Mouse (Mus musculus) testis, adult 2 months (tissue): Measurements from ENCODE around the gene Clcnka. TPM values are rescaled to one million over a fixed set of nuclear protein-coding genes. Genes with fewer than 3 reads are reported as not detected.

ENCODE experiments used
- H3K27ac ChIP-seq: fragments of 200-500 bp; 2 replicates; pipeline ENCODE4 v1.5.1; 2012; ENCODE audit warnings: low read depth, low read length; ENCODE audit not compliant: control insufficient read depth, insufficient read depth
- H3K27me3 ChIP-seq: fragments of 200-500 bp; 2 replicates; pipeline ENCODE4 v1.6.1; 2012; ENCODE audit warnings: mild to moderate bottlenecking, low read length, moderate library complexity; ENCODE audit not compliant: control insufficient read depth, insufficient read depth
- H3K36me3 ChIP-seq: fragments of 200-500 bp; 2 replicates; pipeline ENCODE4 v1.6.1; 2012; ENCODE audit warnings: mild to moderate bottlenecking, low read length; ENCODE audit not compliant: control insufficient read depth, insufficient read depth
- H3K4me1 ChIP-seq: fragments of 200-500 bp; 2 replicates; pipeline ENCODE4 v1.6.1; 2012; ENCODE audit warnings: low read length; ENCODE audit not compliant: control insufficient read depth, insufficient read depth
- H3K4me3 ChIP-seq: fragments of 200-500 bp; 2 replicates; pipeline ENCODE4 v1.5.1; 2012; ENCODE audit warnings: low read depth, mild to moderate bottlenecking, low read length, moderate library complexity, mixed read lengths; ENCODE audit not compliant: control insufficient read depth
- CTCF ChIP-seq: fragments of 200-500 bp; IDR thresholded peaks from 2 replicates; pipeline ENCODE4 v1.5.1; 2012; ENCODE audit warnings: low read depth, mild to moderate bottlenecking, inconsistent platforms, low read length, moderate library complexity; ENCODE audit not compliant: control insufficient read depth, insufficient read depth, insufficient replicate concordance
- POLR2A ChIP-seq: fragments of 200-500 bp; IDR thresholded peaks from 2 replicates; pipeline ENCODE4 v1.6.1; 2012; ENCODE audit warnings: low read depth, mild to moderate bottlenecking, inconsistent platforms, low read length, moderate library complexity; ENCODE audit not compliant: control insufficient read depth
- polyA plus RNA-seq: library from polyadenylated mRNA; depleted of rRNA; stranded (reverse); fragments of >200 nt; gene quantifications from 2 replicates; pipeline ENCODE4 v1.2.3, GENCODE M21; 2012

Gene Clcnka
- polyA plus RNA-seq, 1 experiment: 1.3 TPM

- no peaks in the 10 kb centered on the region for H3K36me3 ChIP-seq
- no peaks in the 10 kb centered on the region; the same call in 1 of the 2 replicates for H3K4me1 ChIP-seq
- no peak overlapping the region for H3K4me3 ChIP-seq
- no peak for TF ChIP-seq CTCF
- TF ChIP-seq POLR2A: no peak
- H3K27ac ChIP-seq: no peak overlapping the region
- no peaks in the 10 kb centered on the region for H3K27me3 ChIP-seq
Measured at GRCm38 (mm10) chr4:141389366-141390150, 9.0 kb downstream of the Clcnka start.

GRCm38 (mm10) chr4:141387933-141388332 lies 10.6 kb downstream of the Clcnka start:
- TF ChIP-seq CTCF: no peak
- TF ChIP-seq POLR2A: no peak
- H3K4me3 ChIP-seq: no peak overlapping the region
- no peak overlapping the region for H3K27ac ChIP-seq
- H3K27me3 ChIP-seq: no peaks in the 10 kb centered on the region
- no peaks in the 10 kb centered on the region for H3K36me3 ChIP-seq
- H3K4me1 ChIP-seq: no peaks in the 10 kb centered on the region; the same call in 1 of the 2 replicates

- no peak for TF ChIP-seq POLR2A
- TF ChIP-seq CTCF: peak; percentile 82; the same call in 1 of the 2 replicates
- H3K27me3 ChIP-seq: no peaks in the 10 kb centered on the region
- no peak overlapping the region for H3K27ac ChIP-seq
- no peaks in the 10 kb centered on the region; the same call in 1 of the 2 replicates for H3K4me1 ChIP-seq
- H3K4me3 ChIP-seq: no peak overlapping the region
- no peaks in the 10 kb centered on the region for H3K36me3 ChIP-seq
Measured at GRCm38 (mm10) chr4:141387093-141387784, 11.3 kb downstream of the Clcnka start.

- Histone ChIP-seq H3K4me1 (peaks cover 2% of the 10 kb centered on the region; the same call in 1 of the 2 replicates), H3K36me3 (no peaks in the 10 kb centered on the region), H3K27me3 (no peaks in the 10 kb centered on the region), H3K27ac (no peak overlapping the region), H3K4me3 (no peak overlapping the region)
- TF ChIP-seq CTCF (no peak), POLR2A (no peak)
Measured at GRCm38 (mm10) chr4:141386150-141386549, 12.4 kb downstream of the Clcnka start.

GRCm38 (mm10) chr4:141385275-141385674 lies 13.2 kb downstream of the Clcnka start:
- Histone ChIP-seq H3K27me3 (no peaks in the 10 kb centered on the region), H3K4me3 (no peak overlapping the region), H3K27ac (no peak overlapping the region), H3K4me1 (peaks cover 2% of the 10 kb centered on the region; the same call in 1 of the 2 replicates), H3K36me3 (no peaks in the 10 kb centered on the region)
- peak; percentile 93 for TF ChIP-seq CTCF
- no peak for TF ChIP-seq POLR2A

- Histone ChIP-seq H3K27me3 (no peaks in the 10 kb centered on the region), H3K27ac (no peak overlapping the region), H3K36me3 (no peaks in the 10 kb centered on the region), H3K4me3 (peak overlapping the region; percentile 48), H3K4me1 (0 out of 2 replicates have a peak, but pooled peaks cover 2% of the 10 kb centered on the region)
- TF ChIP-seq CTCF (no peak), POLR2A (no peak)
Measured at GRCm38 (mm10) chr4:141382406-141382805, 16.1 kb downstream of the Clcnka start.

GRCm38 (mm10) chr4:141379674-141380073 lies 18.9 kb downstream of the Clcnka start:
- H3K27me3 ChIP-seq: no peaks in the 10 kb centered on the region
- 0 out of 2 replicates have a peak, but pooled peaks cover 2% of the 10 kb centered on the region for H3K4me1 ChIP-seq

More at GRCm38 (mm10) chr4:141379674-141380073, 18.9 kb downstream of the Clcnka start:
- TF ChIP-seq POLR2A (no peak), CTCF (no peak)
- Histone ChIP-seq H3K27ac (no peak overlapping the region), H3K4me3 (no peak overlapping the region), H3K36me3 (no peaks in the 10 kb centered on the region)
